Mouse (Mus musculus) megakaryocyte-erythroid progenitor cell, adult 5-6 weeks (primary cell): ENCODE measurements around the gene Cybrd1. TPM values are rescaled to one million over a fixed set of nuclear protein-coding genes. Genes with fewer than 3 reads are reported as not detected.
A peak's percentile ranks its signal among the peaks of the same experiment; 100 is the strongest.

Source experiments
- ATAC-seq: replicated peaks from 2 replicates; pipeline ENCODE4 v1.8.0; 2016; ENCODE audit warnings: mild to moderate bottlenecking, inconsistent platforms; ENCODE audit not compliant: severe bottlenecking, poor library complexity, low FRiP score, low TSS enrichment
- total RNA-seq, 2 experiments: library from RNA; stranded (forward) in 1 of 2; stranded (reverse) in 1 of 2; fragments of 200-1000, 215-1000 nt in 1 of 2; fragments of >200 nt in 1 of 2; fragmentation: Nextera tagmentation in 1 of 2; gene quantifications; 2 replicates each; pipeline ENCODE4 v1.2.3; 2014 to 2017

Gene Cybrd1
- total RNA-seq, 2 experiments from 2014 or later: 0.23 TPM; not detected in 1

DNA sequence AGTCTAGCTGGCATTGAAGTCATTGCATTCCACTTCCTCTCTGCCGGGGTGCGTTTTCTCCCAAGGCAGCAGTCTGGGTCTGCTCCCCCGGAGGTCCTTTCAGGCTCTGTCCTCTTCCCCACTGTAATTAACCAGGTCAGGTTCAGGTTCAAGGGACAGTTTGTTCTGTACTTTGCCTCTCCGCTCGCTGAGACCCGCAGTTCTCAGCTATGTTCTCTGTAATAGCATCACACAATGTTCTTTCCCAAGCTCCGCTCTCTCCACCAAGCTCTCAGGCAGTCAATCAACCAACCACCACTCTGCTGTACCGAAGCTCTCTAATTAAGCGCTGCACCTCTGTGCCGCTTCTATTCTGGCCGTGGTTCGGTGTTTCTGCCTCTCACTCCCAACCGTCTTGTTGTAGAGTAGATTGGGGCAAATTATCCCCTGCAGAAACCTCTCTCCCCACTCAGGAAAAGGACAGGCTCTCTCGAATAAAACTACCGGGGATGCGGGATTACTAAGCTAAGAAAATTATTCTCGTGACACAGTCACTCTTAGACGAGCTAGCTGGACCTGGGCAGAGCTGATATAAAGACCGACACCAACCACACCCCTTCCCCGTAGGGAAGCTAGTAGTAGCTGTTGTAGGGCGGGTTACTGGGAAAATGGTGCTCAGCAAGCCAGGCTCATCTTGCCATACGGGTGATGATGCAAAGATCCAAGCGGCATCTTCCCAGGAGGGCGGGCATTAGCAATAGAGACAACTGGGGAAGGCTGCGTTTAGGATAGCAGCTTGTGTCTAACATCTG lies 45.3 kb downstream of the Cybrd1 start:
- ATAC-seq: no peak; the same call in 1 of the 2 replicates

DNA sequence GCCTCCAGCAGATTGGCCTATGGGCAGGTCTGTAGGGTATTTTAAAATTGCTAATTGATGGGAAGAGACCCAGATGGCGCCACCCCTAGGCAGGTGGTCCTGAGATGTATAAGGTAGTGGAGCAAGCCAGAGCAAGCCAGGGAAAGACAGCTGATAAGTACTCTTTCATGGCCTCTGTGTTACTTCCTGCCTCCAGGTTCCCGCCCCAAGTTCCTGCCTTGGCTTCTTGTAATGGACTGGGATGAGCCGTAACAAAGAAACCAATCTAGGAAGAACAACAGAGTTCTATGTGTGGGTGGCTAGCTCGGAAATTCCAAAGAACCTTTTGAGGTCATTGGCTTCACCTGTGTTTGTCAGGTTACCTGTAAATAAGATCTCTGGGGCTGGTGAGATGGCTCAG lies 49.5 kb downstream of the Cybrd1 start:
- ATAC-seq: no peak

DNA sequence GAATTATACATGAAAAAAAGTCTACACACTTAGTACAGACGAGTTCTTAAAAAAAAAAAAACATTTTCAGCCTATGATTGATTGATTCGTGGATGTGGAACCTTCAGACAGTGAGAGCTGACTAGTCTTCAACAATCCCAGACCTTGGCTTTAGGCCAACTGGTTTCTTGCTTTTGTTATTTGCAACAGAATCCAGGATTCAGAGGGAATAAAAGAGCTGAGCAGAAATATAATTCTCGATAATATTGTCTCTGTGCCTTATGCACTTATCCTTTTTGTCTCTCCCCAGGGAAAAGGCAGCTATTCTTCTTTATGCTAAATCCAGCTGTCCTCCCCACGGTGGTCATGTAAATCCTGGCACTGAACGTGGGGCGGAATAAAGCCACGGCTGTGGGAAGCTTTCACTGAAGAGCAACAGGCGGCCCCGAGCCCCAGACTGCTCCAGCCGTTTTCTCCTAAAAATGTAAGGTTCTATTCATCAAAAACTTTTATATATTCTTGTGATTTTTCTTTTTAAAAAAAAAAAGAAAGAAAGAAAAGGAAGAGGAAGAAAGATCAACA lies 50.8 kb downstream of the Cybrd1 start:
- no peak for ATAC-seq

DNA sequence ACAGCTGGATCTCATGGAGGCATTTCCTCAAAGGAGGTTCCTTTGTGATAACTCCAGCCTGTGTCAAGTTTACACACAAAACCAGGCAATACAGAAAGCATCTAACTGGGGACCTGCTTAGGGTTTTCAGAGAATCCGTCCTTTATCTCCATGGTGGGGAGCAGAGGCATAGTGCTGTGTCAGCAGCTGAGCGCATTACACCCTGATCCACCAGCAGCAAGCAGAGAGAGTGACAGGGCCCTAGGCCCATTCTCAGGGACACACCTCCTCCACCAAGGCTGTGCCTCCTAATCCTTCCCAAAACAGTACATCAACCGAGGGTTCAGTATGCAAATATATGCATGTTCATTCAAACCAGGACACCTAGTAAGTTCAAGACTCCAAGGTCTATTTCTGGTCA lies 55.3 kb downstream of the Cybrd1 start:
- no peak for ATAC-seq

DNA sequence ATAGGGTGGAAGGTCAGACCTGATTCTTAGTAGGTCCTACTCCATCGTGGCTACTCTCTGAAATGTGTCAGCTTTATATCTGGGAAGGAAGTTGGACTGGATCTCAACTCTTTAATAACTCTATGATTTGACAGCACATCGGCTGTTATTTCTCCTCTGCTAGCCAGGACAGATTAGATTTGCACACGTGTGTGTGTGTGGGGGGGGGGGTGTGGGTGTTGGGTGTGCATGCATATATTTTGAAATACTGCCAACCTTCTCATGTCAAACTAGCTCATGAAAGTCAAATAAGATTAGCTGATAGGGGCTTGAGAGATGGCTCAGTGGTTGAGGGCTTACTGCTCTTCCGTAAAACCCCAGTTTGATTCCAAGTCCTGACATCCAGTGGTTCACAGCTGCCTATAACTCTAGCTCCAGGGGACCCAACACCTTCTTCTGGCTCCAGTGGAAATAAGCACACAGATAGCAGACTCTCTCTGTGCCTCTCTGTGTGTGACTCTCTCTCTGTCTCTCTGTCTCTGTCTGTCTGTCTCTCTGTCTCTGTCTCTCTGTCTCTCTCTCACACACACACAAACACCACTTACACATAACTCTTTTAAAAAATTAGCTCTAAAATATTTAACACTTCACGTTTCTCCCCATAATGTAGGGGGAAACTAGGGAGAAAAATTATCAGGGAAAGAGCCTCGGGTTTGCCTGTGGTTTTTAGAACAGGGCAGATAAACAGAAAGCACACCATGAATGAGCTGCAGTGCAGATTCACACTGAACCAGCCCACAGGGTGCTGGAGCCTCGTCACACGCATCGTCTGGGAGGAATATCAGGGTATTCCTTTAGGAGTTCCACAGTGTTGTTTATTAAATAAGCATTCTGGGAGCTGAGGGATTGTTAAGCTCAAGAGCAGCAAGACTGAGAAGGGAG lies 58.9 kb downstream of the Cybrd1 start:
- ATAC-seq: peak; percentile 55; the same call in 1 of the 2 replicates

DNA sequence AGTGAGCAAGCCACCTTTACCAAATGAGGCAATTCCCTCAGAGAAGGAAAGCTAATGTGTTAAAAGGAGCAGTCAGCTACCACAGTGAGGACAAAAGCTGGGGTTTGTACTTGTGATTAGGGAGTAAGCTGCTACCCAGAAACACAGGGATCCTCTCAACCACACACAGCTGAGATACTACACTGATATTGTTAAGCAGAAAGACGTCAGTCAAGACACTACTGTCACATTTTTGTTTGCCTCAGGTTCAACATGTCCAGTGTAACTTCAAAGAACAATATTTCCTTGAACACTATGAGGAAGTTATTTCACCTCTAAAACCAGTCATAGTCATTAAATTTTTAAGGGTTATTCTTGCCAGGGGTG lies 59.5 kb downstream of the Cybrd1 start:
- ATAC-seq: peak; percentile 45

DNA sequence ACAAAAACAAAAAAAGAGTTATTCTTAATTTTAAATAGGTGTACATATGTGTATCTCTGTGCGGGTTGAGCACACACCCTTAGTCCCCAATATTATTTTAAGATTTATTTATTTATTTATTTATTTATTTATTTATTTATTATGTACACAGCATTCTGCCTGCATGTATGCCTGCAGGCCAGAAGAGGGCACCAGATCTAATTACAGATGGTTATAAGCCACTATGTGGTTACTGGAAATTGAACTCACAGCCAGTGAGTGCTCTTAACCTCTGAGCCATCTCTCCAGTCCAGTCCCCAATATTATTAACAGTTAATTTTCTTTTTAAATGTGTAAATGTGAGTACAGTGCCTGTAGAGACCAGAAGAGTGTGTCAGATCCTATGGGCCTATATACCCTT lies 60.0 kb downstream of the Cybrd1 start:
- ATAC-seq: no peak

DNA sequence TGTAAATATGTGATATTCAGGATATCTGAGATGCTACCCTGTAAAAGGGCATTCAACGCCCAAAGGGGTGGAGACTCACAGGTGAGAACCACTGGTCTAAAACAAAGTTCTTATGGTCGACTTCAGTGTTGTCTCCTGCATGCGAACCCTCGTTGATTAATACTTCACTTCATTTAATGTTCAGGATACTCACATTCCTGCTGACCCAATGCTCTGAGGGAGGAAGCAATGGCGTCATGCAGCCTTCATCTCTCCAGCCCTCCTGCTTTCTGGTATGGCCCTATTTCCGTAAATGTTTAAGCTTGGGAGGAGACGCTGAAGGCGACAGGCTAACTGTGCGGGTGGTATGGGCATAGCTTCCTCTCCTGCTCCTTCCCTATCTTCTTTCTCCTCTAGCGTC lies 62.0 kb downstream of the Cybrd1 start:
- no peak for ATAC-seq

DNA sequence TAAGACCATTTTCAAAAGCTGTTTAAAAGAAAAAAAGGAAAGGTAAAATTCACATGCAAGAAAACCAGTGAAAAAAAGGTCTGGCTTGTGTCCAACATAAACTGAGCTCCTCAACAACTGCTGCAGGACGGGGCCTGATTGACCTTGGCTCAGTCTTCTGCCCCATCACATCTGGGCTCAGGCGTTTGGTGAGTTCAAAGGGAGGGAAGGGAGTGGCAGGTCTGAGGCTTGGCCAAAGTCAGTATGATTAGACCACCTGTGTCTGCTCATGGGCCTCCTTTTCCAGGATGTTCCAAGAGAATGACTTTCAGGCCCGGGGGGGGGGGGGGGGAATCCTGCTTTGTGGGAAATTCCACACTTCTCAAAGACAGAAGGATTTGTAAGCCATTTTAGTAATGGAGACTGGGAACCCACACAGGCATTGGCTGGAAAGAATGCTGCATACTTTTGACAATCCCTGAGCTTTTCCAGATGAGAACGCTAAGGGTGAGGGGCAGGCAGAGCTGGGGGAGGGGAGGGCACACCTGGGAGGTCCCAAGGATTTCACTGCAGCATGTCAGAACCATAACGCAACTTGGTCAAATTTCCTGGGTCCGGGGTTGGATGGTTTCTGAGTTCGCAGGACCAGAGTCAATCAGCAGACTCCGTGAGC lies 63.0 kb downstream of the Cybrd1 start:
- ATAC-seq: no peak

DNA sequence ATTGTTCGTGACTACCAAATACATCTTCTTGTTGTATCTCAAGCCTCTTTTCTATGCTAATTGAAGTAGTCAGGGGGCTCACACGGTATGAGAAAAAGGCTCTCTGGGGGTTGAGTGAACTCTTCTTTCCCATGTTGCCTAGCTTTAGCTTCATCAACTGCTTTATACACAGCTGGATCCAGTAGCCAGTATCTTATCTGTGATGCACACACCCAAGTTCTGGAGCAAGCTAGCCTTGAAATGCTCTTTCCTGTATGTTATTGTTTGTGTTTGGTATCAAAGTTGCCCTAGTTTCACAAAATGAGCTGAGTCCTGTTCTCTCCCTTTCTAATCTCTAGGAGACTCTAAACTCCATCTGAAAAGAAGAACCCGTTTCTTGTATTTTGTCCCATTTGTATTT lies 70.2 kb downstream of the Cybrd1 start:
- ATAC-seq: peak; percentile 95

DNA sequence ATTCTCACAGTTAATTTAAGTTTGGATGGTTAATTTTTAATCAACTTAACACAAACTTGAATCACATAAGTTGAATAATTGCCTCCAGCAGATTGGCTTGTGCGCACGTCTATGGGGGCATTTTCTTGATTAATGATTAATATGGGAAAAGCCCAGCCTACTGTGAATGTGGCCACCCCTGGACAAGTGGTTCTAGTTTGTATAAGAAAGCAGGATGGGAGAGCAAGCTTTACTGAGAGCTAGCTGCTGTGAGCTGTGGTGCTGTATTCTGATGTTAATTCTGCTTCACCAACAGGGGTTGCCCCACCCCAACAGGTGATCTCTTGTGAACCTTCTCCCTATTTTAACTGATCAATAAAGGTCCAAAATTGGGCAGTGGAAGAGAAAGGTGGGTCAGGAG lies 71.1 kb downstream of the Cybrd1 start:
- no peak for ATAC-seq

DNA sequence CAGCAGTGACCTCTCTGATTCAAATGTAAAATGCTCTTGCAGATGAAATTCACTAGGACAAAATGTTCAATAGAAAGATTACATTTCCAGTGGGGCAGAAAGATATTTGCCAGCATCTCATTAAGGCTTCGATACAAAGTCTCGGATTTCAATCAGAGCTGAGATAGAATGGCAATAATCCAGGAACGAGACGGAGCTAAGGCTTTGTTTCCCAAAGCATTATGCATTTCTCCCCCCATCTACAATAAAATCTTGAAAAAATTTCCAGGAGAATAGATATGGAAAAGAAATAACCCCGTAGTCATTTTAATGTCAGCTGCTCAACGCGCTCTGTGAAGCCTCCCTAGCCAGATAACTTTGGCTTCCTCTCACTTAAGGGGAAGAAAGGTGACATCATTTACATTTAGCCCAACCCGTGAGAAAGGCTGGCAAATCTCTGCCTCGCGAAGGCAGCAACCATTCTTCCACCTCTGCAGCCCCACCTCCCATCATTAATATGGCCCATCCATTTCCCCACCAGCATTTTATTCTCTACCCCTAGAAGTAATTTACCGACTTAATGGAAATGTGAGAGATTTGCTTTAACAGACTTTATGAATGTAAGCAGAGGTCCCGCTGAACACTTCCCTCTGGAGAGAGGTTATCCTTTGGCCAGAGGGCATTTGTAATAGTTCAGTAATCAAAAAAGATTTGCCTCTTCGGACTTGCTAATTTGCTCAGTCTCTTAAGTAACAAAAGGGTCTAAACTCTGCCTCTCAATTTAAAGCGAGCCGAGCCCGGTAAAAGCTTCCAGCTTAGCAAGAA lies 73.9 kb downstream of the Cybrd1 start:
- no peak for ATAC-seq

DNA sequence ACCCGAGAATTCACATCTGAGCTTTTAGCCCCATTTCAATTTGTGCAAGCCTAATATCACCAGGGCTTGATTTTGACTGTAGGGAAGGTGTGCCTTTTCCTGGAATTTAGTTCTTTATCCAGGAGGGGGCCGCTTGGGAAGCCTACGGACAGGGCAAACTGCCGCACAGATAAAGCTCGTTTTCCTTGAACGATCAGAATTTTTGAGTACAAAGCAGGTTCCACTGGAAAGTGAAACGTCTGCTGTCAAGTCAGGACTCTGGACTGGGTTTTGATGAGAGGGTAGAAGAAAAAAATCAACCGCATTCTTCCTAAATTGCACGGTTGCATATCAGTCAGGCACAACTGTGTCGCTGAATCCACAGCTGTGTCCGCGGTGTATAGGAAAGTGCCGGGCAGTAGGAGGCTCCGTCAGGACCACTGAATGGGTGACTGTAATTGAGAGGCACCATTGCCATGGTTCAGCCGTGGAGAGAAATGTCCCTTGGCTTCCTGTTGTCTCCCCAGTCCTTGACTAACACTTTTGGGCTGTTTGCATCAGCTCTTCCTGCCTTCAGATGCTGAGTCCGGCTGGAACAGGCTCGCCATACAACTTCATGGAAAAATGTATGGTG lies 74.6 kb downstream of the Cybrd1 start:
- ATAC-seq: no peak

Other genes with a start within 250 kb of the Cybrd1 start
- gene Dcaf17, start 62.6 kb upstream of the Cybrd1 start, total RNA-seq (2014; fragmentation: Nextera tagmentation): 13.9 and 19.9 TPM in 2 replicates
- gene Dcaf17, start 62.6 kb upstream of the Cybrd1 start, total RNA-seq (2017): 10.8 and 14.7 TPM in 2 replicates
- 74.2 and 84.3 TPM in 2 replicates for gene Mettl8, start 62.3 kb upstream of the Cybrd1 start, total RNA-seq (2014; fragmentation: Nextera tagmentation)
- gene Mettl8, start 62.3 kb upstream of the Cybrd1 start, total RNA-seq (2017): 37.6 and 40.3 TPM in 2 replicates
- 71.4 and 78.4 TPM in 2 replicates for gene Dync1i2, start 93.8 kb downstream of the Cybrd1 start, total RNA-seq (2014; fragmentation: Nextera tagmentation)
- 124 and 126 TPM in 2 replicates for gene Dync1i2, start 93.8 kb downstream of the Cybrd1 start, total RNA-seq (2017)
- 26.8 and 42.7 TPM in 2 replicates for gene Slc25a12, start 249.8 kb downstream of the Cybrd1 start, total RNA-seq (2014; fragmentation: Nextera tagmentation)
- 21.2 and 42.3 TPM in 2 replicates for gene Slc25a12, start 249.8 kb downstream of the Cybrd1 start, total RNA-seq (2017)